Mouse (Mus musculus) CH12F3 (cell line): ENCODE data around the gene Vmn2r5.
"Not testable (repeated sequence)": the region's sequence is repeated elsewhere in the genome, so short reads cannot be mapped to it uniquely, and the experiment has no call there.

Experiments
- in situ Hi-C: fragments of 300-500 bp; cut with MboI; formaldehyde crosslinking; loops from 2 replicates; pipeline ENCODE4 v1.14.3; 2020; ENCODE audit warnings: low sequenced_read_pairs

Gene Vmn2r5

DNA sequence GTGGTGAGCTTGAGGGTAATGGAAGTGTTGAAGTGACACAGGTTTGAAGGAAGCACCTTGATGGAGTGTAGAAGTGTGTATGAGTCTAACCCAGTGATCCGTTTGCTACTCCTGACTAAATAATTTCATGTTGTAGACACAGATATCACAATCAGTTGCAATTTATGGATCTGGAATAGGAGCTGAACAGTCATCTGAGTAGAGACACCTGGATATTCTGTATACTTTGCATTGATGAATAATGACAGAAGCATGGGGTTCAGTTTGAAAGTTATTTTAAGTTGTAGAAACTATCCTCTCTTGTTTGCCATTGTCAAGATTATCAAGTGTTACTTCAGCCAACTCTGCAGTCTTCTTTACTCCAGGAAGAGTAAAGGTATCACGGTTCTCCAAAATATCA, at the start of gene Vmn2r5:
Gene Vmn2r5 (minus strand): TSS at position 101 of the 400 bp plus-strand sequence.
- in situ Hi-C loops = not testable (repeated sequence)

DNA sequence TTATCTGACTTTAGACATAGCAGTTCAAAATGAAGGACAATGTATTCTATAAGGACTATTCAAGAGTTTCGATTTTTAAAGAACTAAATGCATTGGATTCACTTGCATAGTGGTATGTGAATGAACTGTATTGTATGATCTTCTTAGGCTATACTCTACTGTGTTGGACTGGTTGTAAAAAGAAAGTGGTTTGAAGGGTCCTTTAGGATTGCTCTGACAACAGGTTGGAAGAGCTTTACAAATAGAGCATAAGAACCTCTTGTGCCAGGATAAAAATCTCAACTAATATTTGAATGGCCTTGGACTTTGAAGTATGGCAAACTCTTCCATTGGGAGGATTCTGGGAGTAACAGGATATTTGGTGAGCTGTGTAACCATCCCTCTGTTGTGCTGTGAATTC, 13.9 kb upstream of the Vmn2r5 start:
- in situ Hi-C loops = not testable (repeated sequence)
